Mouse (Mus musculus) CH12F3 (cell line): ENCODE measurements around the gene Serpina1d.
"Not testable (repeated sequence)": the region's sequence is repeated elsewhere in the genome, so short reads cannot be mapped to it uniquely, and the experiment has no call there.

Experiments
- in situ Hi-C: fragments of 300-500 bp; cut with MboI; formaldehyde crosslinking; loops from 2 replicates; pipeline ENCODE4 v1.14.3; 2020; ENCODE audit warnings: low sequenced_read_pairs

Gene Serpina1d

DNA sequence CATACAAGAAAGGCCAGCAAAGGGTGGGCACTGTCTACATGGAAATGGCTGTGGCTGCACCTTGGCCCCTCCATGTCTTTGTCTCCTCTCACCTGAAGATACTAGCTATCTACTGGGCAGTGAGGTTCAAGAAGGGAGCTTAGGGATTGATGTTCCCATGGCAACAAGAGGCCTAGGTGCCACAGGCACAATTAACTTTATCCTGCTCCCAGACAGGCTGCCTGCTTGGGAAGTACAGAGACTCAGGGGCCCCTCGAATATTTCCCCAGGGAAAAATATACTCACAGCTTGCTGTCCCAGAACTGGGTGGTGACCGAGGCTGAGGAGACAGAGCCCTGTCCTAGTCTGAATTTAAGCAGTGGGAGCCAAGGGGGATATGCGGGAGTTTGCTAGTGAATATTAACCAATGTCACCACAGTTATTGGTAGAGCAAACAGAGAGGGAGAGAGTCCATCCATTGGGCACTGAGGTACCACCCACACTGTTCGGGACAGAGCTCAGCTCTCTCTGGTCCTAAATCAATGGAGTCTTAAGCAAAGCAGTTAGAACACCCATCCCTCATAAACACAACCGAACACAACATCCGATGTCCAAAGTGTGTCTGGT lies at the start of gene Serpina1d:
Serpina1d (minus strand) TSS at position 347 of the 606 bp plus-strand sequence.
- in situ Hi-C loops: not testable (repeated sequence)

DNA sequence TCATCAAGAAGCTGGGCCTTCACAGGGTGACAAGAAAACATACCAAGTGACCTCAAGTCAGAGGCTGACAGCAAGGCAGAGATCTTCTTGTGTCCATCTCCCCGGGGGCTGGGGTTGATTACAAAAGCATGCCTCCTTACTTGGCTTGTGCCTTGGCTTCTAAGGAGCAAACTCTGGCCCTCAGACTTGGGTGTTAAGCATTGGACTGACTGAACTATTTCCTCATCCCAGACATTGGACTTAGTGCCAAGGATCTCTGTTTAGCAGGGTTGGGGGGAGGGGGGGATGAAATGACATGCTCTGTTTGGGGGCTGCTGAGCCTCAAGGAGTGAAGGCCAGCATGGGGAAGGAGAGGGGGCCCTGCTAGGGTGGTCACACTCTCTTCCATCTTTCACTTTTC lies 2.8 kb downstream of the Serpina1d start:
- in situ Hi-C loops: not testable (repeated sequence)

DNA sequence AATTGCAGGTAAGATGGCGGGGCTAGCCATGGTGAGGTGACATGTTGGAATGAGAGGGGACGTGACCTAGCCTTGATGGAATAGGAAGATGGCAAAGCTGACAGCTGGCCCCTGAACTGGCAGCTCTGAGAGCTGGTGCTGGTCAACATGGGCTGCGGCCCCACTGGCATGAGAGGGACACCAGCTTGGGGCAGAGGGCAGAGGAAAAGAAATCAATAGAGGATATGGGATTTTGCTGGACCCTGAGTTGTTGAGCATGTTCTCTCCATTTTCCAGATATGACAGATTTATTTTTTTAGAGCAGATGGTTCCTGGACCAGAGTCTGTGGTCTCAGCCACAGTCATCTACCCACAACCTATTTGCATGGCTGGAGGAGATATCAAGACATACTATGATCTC lies 10.3 kb downstream of the Serpina1d start:
- in situ Hi-C loops: not testable (repeated sequence)

DNA sequence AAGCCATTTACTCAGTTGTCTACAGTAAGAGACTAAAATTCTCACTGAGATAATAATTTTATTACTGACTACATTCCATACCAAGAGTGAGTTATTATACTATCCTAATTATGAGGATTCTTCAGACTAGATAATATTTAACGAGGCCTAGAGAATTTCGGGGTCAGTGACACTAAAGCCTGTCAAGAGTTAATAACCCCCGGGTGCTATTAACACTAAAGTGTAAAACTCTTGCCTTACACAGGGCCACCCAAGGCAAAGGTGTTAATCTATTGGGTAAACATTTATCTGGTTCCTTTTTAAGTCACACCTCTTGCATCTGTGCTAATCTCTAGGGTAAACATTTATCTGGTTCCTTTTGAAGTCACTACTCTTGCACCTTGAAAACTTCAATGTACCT lies 13.1 kb downstream of the Serpina1d start:
- in situ Hi-C loops: not testable (repeated sequence)

DNA sequence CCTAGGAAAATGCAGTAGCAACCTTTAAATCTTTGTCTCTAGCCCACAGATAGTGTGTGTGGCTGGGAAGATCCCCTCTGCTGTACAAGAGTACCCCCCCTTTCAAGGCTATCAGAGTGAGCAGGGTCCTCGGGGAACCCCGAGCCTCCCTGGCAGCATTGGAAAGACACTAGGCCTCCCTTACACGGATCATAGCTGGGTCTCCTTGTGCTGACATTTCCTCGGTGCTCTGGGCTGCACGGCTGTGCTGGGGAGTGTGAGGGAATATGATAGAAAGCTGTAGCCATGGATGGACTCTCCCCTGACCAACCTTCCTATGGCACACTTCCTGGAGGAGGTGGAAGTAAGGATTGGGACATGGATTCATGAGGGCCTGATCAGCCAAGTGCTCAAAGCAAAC lies 27.4 kb downstream of the Serpina1d start:
- in situ Hi-C loops: not testable (repeated sequence)

DNA sequence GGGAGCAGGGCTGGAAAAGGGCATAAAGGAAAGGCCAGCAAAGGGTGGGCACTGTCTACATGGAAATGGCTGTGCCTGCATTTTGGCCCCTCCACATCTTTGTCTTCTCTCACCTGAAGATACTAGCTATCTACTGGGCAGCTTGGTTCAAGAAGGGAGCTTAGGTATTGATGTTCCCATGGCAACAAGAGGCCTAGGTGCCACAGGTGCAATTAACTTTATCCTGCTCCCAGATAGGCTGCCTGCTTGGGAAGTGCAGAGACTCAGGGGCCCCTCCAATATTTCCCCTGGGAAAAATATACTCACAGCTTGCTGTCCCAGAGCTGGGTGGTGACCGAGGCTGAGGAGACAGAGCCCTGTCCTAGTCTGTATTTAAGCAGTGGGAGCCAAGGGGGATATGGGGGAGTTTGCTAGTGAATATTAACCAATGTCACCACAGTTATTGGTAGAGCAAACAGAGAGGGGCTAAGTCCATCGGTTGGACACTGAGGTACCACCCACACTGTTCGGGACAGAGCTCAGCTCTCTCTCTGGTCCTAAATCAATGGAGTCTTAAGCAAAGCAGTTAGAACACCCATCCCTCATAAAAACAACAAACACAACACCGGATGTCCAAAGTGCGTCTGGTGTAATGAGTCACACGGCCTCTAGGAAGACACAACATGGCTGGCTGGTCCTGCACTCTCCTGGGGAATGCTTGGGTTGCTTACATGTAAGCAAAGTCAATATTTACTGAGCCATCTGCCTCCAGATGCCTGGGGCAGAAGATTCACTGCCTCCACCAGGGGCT lies 35.4 kb downstream of the Serpina1d start:
- in situ Hi-C loops: not testable (repeated sequence)

DNA sequence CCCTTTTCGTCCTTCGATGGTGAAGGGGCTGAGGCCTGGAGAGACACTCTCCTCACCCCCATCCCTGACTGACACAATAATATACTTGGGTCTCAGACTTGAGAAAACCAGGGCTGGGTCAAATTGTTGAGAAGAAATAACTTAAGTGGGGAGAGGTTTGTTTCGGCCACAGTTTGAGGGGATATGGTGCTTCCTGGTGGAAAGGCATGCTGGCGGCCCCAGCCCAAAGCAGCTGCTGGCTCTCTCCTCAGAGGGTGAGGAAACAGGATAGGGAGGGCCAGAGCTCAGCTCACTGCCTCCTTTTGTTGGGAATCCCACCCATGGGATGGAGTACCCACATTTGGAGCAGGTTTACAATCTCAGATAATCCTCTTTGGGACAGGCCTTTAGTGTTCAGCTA lies 37.8 kb downstream of the Serpina1d start:
- in situ Hi-C loops: not testable (repeated sequence)

DNA sequence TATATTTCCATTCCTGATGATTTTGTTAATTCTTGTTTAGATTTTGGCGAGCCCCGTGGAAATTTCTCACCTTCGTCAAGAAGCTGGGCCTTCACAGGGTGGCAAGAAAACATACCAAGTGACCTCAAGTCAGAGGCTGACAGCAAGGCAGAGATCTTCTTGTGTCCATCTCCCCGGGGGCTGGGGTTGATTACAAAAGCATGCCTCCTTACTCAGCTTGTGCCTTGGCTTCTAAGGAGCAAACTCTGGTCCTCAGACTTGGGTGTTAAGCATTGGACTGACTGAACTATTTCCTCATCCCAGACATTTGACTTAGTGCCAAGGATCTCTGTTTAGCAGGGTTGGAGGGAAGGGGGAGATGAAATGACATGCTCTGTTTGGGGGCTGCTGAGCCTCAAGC lies 38.3 kb downstream of the Serpina1d start:
- in situ Hi-C loops: not testable (repeated sequence)
